Mouse (Mus musculus): ENCODE results near the gene Ptn. TPM values are rescaled to one million over a fixed set of nuclear protein-coding genes. Genes with fewer than 3 reads are reported as not detected.

The Ptn gene
- polyA plus RNA-seq, 1 experiment from 2014 or later: 362 TPM

DNA sequence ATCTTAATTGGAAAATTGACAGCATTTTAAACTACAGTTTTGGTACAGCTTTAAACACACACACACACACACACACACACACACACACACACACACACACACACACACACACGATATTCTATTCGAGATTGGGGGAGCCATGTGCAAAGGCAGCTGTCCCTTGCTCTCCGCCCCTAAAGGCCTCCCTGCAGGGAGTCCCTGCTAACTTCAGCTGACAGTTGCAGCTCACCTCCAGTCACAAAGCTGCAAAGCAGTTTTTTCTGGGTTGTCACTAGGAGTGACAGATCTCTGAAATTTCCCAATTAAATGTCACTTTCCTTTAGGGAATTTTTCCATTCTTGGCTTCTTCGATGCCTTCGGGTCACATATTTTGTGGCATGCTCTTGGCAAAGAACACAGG is 428 bp upstream of the Ptn start:
- H3K4me1 ChIP-seq: peaks cover 19% of the 10 kb centered on the region
- no peaks in the 10 kb centered on the region for H3K9me3 ChIP-seq (replicated peaks)
- peaks cover 9% of the 10 kb centered on the region; the same call in 1 of the 2 replicates for H3K36me3 ChIP-seq
- H3K27ac ChIP-seq: peak overlapping the region; percentile 92
- 12% methylated on average over 5 of the region's 5 CpGs for WGBS
- H3K9ac ChIP-seq: no peak overlapping the region; the same call in 1 of the 2 replicates
- H3K4me3 ChIP-seq (replicated peaks): peak overlapping the region; percentile 65
- no peak for ATAC-seq (replicated peaks; ENCODE audit: low FRiP score)
- H3K27me3 ChIP-seq: no peaks in the 10 kb centered on the region
- peak overlapping the region; percentile 82 for H3K4me2 ChIP-seq

GRCm38 (mm10) chr6:36809311-36809726 is 701 bp downstream of the Ptn start:
- WGBS: 4% methylated on average over 7 of the region's 7 CpGs
- peak overlapping the region; percentile 92 for H3K27ac ChIP-seq

DNA sequence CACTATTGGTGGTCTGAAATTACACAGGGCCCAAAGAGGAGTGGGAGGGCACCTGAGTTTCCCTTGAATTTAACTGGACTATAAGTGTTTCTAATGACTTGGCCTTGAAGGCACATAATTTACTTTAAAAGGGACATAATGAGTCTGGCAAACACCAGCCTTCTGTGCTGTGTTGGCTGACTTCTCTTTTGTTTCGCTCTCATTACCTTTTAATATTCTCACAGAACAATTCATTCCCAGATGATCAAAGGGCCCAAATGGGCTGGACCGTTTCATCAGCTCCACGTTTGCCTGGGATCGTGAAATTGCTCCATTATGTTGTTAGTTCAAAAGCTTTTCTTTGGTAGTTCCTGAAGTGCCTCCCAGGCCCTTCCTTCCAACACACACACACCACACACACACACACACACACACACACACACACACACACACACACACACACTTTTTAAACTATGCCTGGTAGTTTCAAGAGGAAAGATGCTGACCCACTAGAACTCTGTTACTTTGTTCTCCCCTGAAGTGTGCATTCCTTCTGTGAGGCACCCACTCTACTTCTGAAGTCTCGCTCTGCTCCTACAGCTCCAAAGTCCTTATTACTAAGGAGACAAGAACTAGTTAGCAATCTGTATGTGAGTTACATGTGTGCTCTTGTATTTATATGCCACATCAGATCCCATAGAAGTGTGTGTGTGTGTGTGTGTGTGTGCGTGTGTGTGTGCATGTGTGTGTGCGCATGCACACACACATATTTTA is 1.5 kb downstream of the Ptn start:
- H3K4me3 ChIP-seq (replicated peaks): peak overlapping the region; percentile 65
- 31% methylated on average over 7 of the region's 7 CpGs for WGBS
- ATAC-seq (replicated peaks; ENCODE audit: low FRiP score): no peak
- peak overlapping the region; percentile 92 for H3K27ac ChIP-seq
- peak overlapping the region; percentile 76 for H3K9ac ChIP-seq
- no peaks in the 10 kb centered on the region for H3K9me3 ChIP-seq (replicated peaks)
- H3K4me1 ChIP-seq: peaks cover 19% of the 10 kb centered on the region
- H3K4me2 ChIP-seq: peak overlapping the region; percentile 82
- peaks cover 11% of the 10 kb centered on the region; the same call in 1 of the 2 replicates for H3K36me3 ChIP-seq
- no peaks in the 10 kb centered on the region for H3K27me3 ChIP-seq

More at GRCm38 (mm10) chr6:36809311-36809726, 701 bp downstream of the Ptn start:
- peak; percentile 88 for ATAC-seq (replicated peaks; ENCODE audit: low FRiP score)
- no peaks in the 10 kb centered on the region for H3K9me3 ChIP-seq (replicated peaks)
- peaks cover 19% of the 10 kb centered on the region for H3K4me1 ChIP-seq
- no peaks in the 10 kb centered on the region for H3K27me3 ChIP-seq
- peak overlapping the region; percentile 65 for H3K4me3 ChIP-seq (replicated peaks)
- peaks cover 9% of the 10 kb centered on the region; the same call in 1 of the 2 replicates for H3K36me3 ChIP-seq
- peak overlapping the region; percentile 82 for H3K4me2 ChIP-seq
- H3K9ac ChIP-seq: peak overlapping the region; percentile 76

- no peak for ATAC-seq (replicated peaks; ENCODE audit: low FRiP score)
- H3K9ac ChIP-seq: no peak overlapping the region
- H3K27me3 ChIP-seq: no peaks in the 10 kb centered on the region
Measured at GRCm38 (mm10) chr6:36806906-36807305, 3.1 kb downstream of the Ptn start.

GRCm38 (mm10) chr6:36800309-36800946 is 9.6 kb downstream of the Ptn start:
- no peaks in the 10 kb centered on the region for H3K9me3 ChIP-seq (replicated peaks)
- ATAC-seq (replicated peaks; ENCODE audit: low FRiP score): no peak
- no peak overlapping the region for H3K9ac ChIP-seq
- H3K4me2 ChIP-seq: no peak overlapping the region
- no peaks in the 10 kb centered on the region for H3K27me3 ChIP-seq
- peaks cover 17% of the 10 kb centered on the region; the same call in 1 of the 2 replicates for H3K36me3 ChIP-seq
- peaks cover 3% of the 10 kb centered on the region; the same call in 1 of the 2 replicates for H3K4me1 ChIP-seq
- 84% methylated on average over 5 of the region's 5 CpGs for WGBS
- H3K27ac ChIP-seq: no peak overlapping the region
- H3K4me3 ChIP-seq (replicated peaks): no peak overlapping the region

More at GRCm38 (mm10) chr6:36806906-36807305, 3.1 kb downstream of the Ptn start:
- H3K4me3 ChIP-seq (replicated peaks): no peak overlapping the region
- H3K36me3 ChIP-seq: peaks cover 16% of the 10 kb centered on the region; the same call in 1 of the 2 replicates
- H3K4me2 ChIP-seq: no peak overlapping the region
- no peaks in the 10 kb centered on the region for H3K9me3 ChIP-seq (replicated peaks)
- no peak overlapping the region for H3K27ac ChIP-seq
- H3K4me1 ChIP-seq: peaks cover 19% of the 10 kb centered on the region
- WGBS: 87% methylated on average over 6 of the region's 6 CpGs

- no peak overlapping the region for H3K9ac ChIP-seq
- H3K36me3 ChIP-seq: peaks cover 9% of the 10 kb centered on the region; the same call in 1 of the 2 replicates
- no peak for ATAC-seq (replicated peaks; ENCODE audit: low FRiP score)
- no peaks in the 10 kb centered on the region for H3K27me3 ChIP-seq
- no peak overlapping the region for H3K4me2 ChIP-seq
- H3K4me3 ChIP-seq (replicated peaks): no peak overlapping the region
- H3K4me1 ChIP-seq: peaks cover 6% of the 10 kb centered on the region; the same call in 1 of the 2 replicates
- no peaks in the 10 kb centered on the region for H3K9me3 ChIP-seq (replicated peaks)
- 41% methylated on average over 3 of the region's 3 CpGs for WGBS
- no peak overlapping the region for H3K27ac ChIP-seq
Measured at GRCm38 (mm10) chr6:36797066-36797655, 12.9 kb downstream of the Ptn start.

DNA sequence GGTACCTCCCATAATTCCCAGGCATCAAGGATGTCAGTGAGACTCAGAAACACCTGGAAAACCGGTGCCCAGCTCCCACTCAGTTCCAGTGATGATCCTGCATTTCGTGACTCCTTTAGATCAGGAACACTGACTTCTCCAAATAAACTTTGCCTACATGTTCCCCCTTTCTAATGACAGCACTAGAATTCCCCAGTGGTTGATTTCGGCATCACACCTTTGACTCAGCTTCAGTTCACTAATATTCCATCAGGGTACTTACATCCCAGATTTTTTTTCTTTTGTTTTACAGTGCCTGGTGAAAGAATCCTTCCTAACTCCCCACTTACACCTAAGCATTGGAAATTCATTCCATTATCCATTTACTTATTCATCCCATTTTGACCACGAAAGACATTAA is 15.5 kb downstream of the Ptn start:
- WGBS: 77% methylated on average over 4 of the region's 4 CpGs
- H3K9me3 ChIP-seq (replicated peaks): no peaks in the 10 kb centered on the region
- no peaks in the 10 kb centered on the region for H3K27me3 ChIP-seq
- H3K4me1 ChIP-seq: peaks cover 6% of the 10 kb centered on the region; the same call in 1 of the 2 replicates
- no peak overlapping the region for H3K4me2 ChIP-seq
- H3K9ac ChIP-seq: no peak overlapping the region
- H3K36me3 ChIP-seq: peaks cover 6% of the 10 kb centered on the region; the same call in 1 of the 2 replicates
- ATAC-seq (replicated peaks; ENCODE audit: low FRiP score): no peak
- H3K4me3 ChIP-seq (replicated peaks): no peak overlapping the region
- H3K27ac ChIP-seq: no peak overlapping the region

DNA sequence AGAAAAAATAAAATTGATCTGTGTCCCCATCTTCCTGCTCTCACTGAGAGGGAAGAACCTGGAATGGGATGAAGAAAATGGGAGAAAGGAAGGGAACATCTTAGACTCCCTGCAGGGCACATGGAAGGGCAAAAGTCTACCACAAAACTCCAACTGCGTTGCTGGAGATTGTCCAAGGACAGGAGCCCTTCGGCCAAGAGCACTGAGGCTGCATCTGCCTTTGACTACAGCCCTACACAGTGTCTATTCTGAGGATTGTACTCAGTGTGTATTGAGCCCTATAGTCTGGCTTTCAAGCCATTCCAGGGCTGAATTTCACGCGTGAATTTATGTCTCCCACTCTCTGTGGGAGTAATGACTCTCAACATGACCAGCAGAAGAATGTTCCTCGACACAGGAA is 16.2 kb downstream of the Ptn start:
- ATAC-seq (replicated peaks; ENCODE audit: low FRiP score): no peak
- H3K4me1 ChIP-seq: peaks cover 12% of the 10 kb centered on the region
- WGBS: 51% methylated on average over 5 of the region's 5 CpGs
- H3K27me3 ChIP-seq: no peaks in the 10 kb centered on the region
- no peak overlapping the region for H3K4me2 ChIP-seq
- H3K36me3 ChIP-seq: peaks cover 2% of the 10 kb centered on the region; the same call in 1 of the 2 replicates
- H3K9me3 ChIP-seq (replicated peaks): no peaks in the 10 kb centered on the region
- H3K9ac ChIP-seq: no peak overlapping the region
- H3K27ac ChIP-seq: no peak overlapping the region
- H3K4me3 ChIP-seq (replicated peaks): no peak overlapping the region

GRCm38 (mm10) chr6:36789261-36789660 is 20.8 kb downstream of the Ptn start:
- H3K4me3 ChIP-seq (replicated peaks): no peak overlapping the region
- ATAC-seq (replicated peaks; ENCODE audit: low FRiP score): no peak
- no peaks in the 10 kb centered on the region for H3K9me3 ChIP-seq (replicated peaks)
- H3K27ac ChIP-seq: no peak overlapping the region; the same call in 1 of the 2 replicates
- 46% methylated on average over 4 of the region's 4 CpGs for WGBS
- H3K27me3 ChIP-seq: no peaks in the 10 kb centered on the region
- H3K4me2 ChIP-seq: no peak overlapping the region
- H3K4me1 ChIP-seq: peaks cover 36% of the 10 kb centered on the region
- H3K9ac ChIP-seq: no peak overlapping the region
- 0 out of 2 replicates have a peak, but pooled peaks cover 7% of the 10 kb centered on the region for H3K36me3 ChIP-seq

- peaks cover 36% of the 10 kb centered on the region for H3K4me1 ChIP-seq
- no peak overlapping the region for H3K9ac ChIP-seq
- peak overlapping the region; percentile 33 for H3K4me2 ChIP-seq
- ATAC-seq (replicated peaks; ENCODE audit: low FRiP score): peak; percentile 95
- H3K36me3 ChIP-seq: 0 out of 2 replicates have a peak, but pooled peaks cover 12% of the 10 kb centered on the region
- no peak overlapping the region for H3K4me3 ChIP-seq (replicated peaks)
- H3K9me3 ChIP-seq (replicated peaks): no peaks in the 10 kb centered on the region
- 35% methylated on average over 12 of the region's 12 CpGs for WGBS
- H3K27ac ChIP-seq: peak overlapping the region; percentile 57
- no peaks in the 10 kb centered on the region for H3K27me3 ChIP-seq
Measured at GRCm38 (mm10) chr6:36788576-36789191, 21.3 kb downstream of the Ptn start.

DNA sequence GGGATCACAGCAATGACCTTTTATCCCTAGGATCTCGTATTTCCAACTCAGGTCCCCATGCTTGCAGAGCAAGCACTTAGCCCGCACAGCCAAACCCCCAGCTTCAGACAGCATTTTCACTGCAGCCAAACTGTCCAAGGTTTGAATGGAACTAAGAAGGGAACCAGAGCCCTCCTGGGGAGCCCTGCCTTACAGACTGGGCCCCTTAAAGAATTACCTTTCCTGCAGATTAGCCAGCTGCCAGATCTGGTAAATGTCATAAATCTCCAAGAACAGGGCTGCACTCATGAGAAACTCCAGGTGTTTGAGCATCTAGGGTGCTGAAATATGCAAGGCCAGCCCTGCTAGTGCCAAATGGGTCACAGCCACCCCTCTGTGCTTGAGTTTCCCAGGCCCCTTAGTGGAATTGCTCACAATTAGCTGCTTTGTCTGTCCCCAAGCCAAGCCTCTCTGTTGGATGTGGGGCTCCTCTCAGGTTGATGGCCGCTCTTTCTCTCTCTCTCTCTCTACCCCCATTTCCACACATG is 25.3 kb downstream of the Ptn start:
- Histone ChIP-seq H3K27me3 (no peaks in the 10 kb centered on the region), H3K4me1 (peaks cover 41% of the 10 kb centered on the region), H3K4me3 (replicated peaks) (no peak overlapping the region), H3K27ac (peak overlapping the region; percentile 54; the same call in 1 of the 2 replicates), H3K4me2 (no peak overlapping the region), H3K9me3 (replicated peaks) (no peaks in the 10 kb centered on the region), H3K9ac (no peak overlapping the region), H3K36me3 (peaks cover 14% of the 10 kb centered on the region; the same call in 1 of the 2 replicates)
- ATAC-seq (replicated peaks; ENCODE audit: low FRiP score): no peak
- 56% methylated on average over 3 of the region's 3 CpGs for WGBS

All from kidney, embryonic 15.5 days (tissue).